Mouse (Mus musculus) thymus, adult 2 months (tissue): ENCODE measurements around the gene Ankfn1.

Source experiments
- CTCF ChIP-seq: fragments of 200-500 bp; IDR thresholded peaks from 2 replicates; pipeline ENCODE4 v1.5.1; 2012; ENCODE audit warnings: mild to moderate bottlenecking, control low read depth, low read length, moderate library complexity, borderline replicate concordance; ENCODE audit not compliant: control insufficient read depth, poor library complexity, insufficient read depth; ENCODE audit errors: extremely low read depth
- POLR2A ChIP-seq: fragments of 200-500 bp; IDR thresholded peaks from 2 replicates; pipeline ENCODE4 v1.6.1; 2012; ENCODE audit warnings: mild to moderate bottlenecking, low read length, control low read depth, moderate library complexity; ENCODE audit not compliant: control insufficient read depth, poor library complexity, insufficient read depth; ENCODE audit errors: extremely low read depth

DNA sequence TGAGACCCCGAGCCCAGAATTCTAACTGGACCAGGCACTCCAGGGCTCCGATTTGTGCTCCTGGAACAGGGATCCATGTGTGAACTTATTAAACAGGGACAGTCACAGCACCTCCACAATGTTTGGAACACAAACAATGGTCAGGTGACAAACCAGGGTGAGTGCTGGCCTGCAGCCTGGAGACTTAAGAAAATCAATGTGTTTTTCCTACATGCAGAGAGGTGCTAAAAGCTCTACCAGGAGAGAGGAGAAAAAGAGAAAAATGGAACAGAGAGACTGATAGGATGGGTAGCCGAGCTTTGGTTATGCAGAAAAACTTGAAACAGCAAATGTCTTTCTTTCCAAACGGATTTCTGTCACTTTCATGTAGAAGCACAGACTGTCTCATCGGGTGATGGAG lies 174.5 kb downstream of the Ankfn1 start:
- TF ChIP-seq POLR2A = no peak
- TF ChIP-seq CTCF = no peak
